Mouse (Mus musculus): ENCODE results near the gene Oscar. TPM values are rescaled to one million over a fixed set of nuclear protein-coding genes. Genes with fewer than 3 reads are reported as not detected.

Gene Oscar
- polyA plus RNA-seq (2012; rRNA removed), result 0.18 and 0.28 TPM in 2 replicates

DNA sequence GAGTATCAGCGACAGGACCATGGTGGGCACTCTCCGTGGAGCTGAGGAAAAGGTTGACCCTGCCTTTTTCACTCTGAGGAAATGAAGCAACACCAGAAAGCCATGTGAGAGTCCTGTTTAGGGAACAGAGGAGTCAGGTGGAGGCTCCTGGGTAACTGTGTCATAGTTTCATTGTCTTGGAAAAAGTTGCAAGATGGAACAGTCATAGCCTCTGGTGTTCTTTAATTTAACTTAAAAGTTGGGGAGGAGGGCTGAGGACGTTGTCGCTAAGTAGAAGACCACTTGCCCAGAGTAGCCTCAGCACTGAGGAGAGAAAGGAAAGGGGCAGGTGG, at the start of gene Oscar:
TSS of gene Oscar (minus strand) at position 101 of the 332 bp plus-strand sequence.
- WGBS, result 70% methylated on average over 4 of the region's 4 CpGs
- DNase-seq, result no peak
- TF ChIP-seq CTCF (IDR thresholded peaks at IDR 0.05; ENCODE audit: insufficient read depth, low read length) (no peak), POLR2A (IDR thresholded peaks at IDR 0.05; ENCODE audit: borderline replicate concordance, extremely low read depth, low read depth, low read length) (no peak)
- Histone ChIP-seq H3K4me1 (ENCODE audit: control insufficient read depth, insufficient read depth, low read length) (no peaks in the 10 kb centered on the region), H3K4me3 (replicated peaks; ENCODE audit: extremely low read depth, low read depth, low read length) (no peak within 1 kb of the TSS)

DNA sequence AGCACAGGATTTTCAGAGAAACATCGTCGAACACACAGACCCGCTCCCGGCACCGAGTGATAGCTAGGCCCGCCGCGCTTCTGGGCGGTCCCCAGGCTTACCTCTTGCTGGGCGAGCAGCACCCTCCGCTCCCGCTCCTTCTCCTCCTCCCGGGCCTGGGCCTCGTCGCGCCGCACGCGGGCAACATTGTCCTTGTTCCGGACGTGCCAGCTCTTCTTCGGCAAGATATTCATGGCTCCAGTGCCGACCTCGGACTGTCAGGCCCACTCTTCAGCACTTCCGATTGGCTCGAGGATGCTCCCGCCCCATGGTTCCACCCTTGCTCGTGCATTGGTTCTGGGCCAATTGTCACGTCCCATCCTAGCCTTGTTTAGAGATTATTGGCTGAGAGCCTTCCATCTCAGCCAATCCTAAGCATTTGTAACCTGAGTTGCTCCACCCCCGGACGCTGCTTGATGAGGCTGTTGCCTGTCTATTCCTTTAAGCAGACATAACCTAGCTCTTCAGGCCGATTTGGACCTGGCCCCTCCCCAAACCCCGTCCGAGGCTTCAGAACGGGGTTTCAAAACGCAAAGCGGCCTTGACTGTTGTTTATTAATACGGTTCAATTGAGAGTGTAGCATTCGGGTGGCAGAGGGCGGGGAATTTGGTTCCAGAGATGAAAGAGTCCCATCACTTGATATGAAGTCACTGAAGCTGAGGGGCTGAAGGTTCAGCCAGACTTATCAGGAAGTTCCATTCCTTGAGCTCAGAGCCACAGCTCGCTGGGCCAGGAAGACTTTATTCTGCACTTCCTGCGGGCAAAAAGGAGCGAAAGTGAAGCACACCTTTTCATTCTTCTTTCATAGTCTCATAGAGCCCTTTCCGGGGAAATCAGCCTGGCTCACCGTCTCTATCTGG, 49.5 kb upstream of the Oscar start, which contains the start of gene Leng1:
TSS of gene Leng1 (minus strand) at position 626 of the 900 bp plus-strand sequence.
- peaks cover 8% of the 10 kb centered on the region for H3K4me1 ChIP-seq (ENCODE audit: control insufficient read depth, insufficient read depth, low read length)
- TF ChIP-seq CTCF (IDR thresholded peaks at IDR 0.05; ENCODE audit: insufficient read depth, low read length) (no peak), POLR2A (IDR thresholded peaks at IDR 0.05; ENCODE audit: borderline replicate concordance, extremely low read depth, low read depth, low read length) (peak; percentile 97; the same call in 1 of the 2 replicates)
- 2% methylated on average over 45 of the region's 45 CpGs for WGBS
- DNase-seq, result peak; percentile 95
- peak within 1 kb of the TSS; percentile 89 for H3K4me3 ChIP-seq (replicated peaks; ENCODE audit: extremely low read depth, low read depth, low read length)

DNA sequence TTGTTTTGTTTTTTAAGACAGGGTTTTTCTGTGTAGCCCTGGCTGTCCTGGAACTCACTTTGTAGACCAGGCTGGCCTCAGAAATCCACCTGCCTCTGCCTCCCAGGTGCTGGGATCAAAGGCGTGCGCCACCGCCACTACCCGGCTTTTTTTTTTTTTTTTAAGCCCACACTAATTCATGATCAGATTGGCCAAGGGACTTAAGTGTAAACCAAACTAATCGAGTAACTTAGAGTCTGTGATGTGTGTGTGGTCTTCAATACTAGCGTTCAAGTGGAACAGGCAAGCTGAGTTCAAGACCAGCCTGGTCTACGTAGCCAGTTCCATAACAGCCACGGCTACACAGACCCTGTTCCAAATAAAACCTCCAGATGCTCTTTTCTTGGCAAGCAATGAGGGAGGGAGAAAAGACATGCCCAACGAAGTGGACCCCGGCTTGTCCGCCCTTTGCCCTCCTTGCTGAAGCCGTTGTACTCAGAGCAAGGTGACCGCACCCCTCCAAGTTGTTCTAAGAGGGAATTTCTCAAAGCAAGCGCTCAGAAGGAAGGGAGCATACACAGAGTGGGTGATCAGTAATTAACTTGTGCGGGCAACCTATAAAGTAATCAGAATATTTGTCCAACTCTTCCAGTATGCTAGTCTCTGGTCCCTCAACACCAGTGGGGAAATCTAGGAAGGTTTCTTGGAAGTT, 48.7 kb upstream of the Oscar start:
- TF ChIP-seq POLR2A (IDR thresholded peaks at IDR 0.05; ENCODE audit: borderline replicate concordance, extremely low read depth, low read depth, low read length) (no peak), CTCF (IDR thresholded peaks at IDR 0.05; ENCODE audit: insufficient read depth, low read length) (no peak)
- peaks cover 8% of the 10 kb centered on the region for H3K4me1 ChIP-seq (ENCODE audit: control insufficient read depth, insufficient read depth, low read length)
- H3K4me3 ChIP-seq (replicated peaks; ENCODE audit: extremely low read depth, low read depth, low read length), result peak overlapping the region; percentile 89
- WGBS, result 20% methylated on average over 15 of the region's 15 CpGs
- DNase-seq, result no peak

DNA sequence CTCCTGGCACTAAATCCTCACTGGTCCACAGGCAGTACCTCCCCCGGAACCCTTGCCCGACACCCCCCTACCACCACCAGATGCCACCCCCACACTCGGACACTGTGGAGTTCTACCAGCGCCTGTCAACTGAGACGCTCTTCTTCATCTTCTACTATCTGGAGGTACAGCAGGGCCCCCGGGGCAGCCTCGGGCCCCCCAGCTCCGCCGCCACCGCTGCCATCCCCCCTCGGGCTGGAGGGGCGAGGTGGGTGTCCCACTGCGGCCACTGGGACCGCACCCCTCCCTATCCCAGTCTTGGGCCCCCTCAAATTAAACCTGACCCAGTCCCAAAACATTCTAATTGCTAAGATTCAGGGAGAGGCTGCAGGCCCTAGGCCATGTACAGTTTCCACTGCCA, 42.6 kb upstream of the Oscar start:
- WGBS, result 88% methylated on average over 14 of the region's 14 CpGs
- TF ChIP-seq POLR2A (IDR thresholded peaks at IDR 0.05; ENCODE audit: borderline replicate concordance, extremely low read depth, low read depth, low read length) (no peak), CTCF (IDR thresholded peaks at IDR 0.05; ENCODE audit: insufficient read depth, low read length) (no peak)
- DNase-seq, result no peak

DNA sequence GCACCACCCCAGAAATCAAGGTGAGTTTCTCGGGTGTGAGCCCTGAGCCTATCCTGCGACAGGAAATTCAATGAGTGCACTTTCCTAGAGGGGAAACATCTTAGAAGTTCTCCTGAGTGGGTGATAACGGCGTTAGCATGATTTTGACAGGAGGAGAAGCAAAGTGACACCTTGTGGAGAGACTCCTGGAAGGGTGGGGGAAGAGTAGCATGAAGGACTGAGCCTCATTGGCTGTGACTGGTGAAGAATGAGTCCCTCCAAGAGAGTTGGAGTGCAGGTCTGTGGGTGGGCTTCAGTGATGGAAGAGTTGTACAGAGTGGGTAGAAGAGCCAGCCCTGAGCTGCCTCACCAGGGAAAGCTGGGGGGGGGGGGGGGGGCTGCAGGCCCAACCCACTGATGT, 41.0 kb upstream of the Oscar start:
- Histone ChIP-seq H3K4me1 (ENCODE audit: control insufficient read depth, insufficient read depth, low read length) (no peaks in the 10 kb centered on the region), H3K4me3 (replicated peaks; ENCODE audit: extremely low read depth, low read depth, low read length) (no peak overlapping the region)
- 73% methylated on average over 4 of the region's 4 CpGs for whole genome bisulfite sequencing
- TF ChIP-seq CTCF (IDR thresholded peaks at IDR 0.05; ENCODE audit: insufficient read depth, low read length) (no peak), POLR2A (IDR thresholded peaks at IDR 0.05; ENCODE audit: borderline replicate concordance, extremely low read depth, low read depth, low read length) (no peak)
- no peak for DNase-seq

More for the DNA sequence above, 42.6 kb upstream of the Oscar start:
- H3K4me1 ChIP-seq (ENCODE audit: control insufficient read depth, insufficient read depth, low read length), result no peaks in the 10 kb centered on the region
- no peak overlapping the region for H3K4me3 ChIP-seq (replicated peaks; ENCODE audit: extremely low read depth, low read depth, low read length)

DNA sequence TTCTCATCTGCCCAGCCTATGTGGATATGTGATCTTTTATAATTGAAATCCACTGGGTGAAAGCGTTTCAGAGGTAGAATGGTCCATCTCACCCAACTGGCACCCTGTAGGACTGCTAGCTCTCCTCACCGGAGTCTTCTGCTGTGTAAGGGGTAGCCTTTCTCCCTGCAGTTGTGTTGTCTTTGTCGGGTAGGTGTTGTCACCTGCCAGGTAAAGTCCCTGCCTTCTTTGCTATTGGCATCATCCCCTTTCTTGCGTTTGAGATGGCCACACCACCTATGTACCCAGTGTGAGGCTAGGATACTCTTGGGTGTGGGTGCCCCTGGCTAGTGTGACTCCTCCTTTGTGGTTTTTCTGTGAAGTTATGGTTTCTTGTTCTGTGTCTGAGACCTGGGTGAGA, 30.7 kb upstream of the Oscar start:
- H3K4me1 ChIP-seq (ENCODE audit: control insufficient read depth, insufficient read depth, low read length), result peaks cover 15% of the 10 kb centered on the region; the same call in 1 of the 2 replicates
- TF ChIP-seq CTCF (IDR thresholded peaks at IDR 0.05; ENCODE audit: insufficient read depth, low read length), result no peak
- no peak for TF ChIP-seq POLR2A (IDR thresholded peaks at IDR 0.05; ENCODE audit: borderline replicate concordance, extremely low read depth, low read depth, low read length)
- 50% methylated on average over 4 of the region's 4 CpGs for WGBS
- DNase-seq, result no peak
- H3K4me3 ChIP-seq (replicated peaks; ENCODE audit: extremely low read depth, low read depth, low read length), result no peak overlapping the region

DNA sequence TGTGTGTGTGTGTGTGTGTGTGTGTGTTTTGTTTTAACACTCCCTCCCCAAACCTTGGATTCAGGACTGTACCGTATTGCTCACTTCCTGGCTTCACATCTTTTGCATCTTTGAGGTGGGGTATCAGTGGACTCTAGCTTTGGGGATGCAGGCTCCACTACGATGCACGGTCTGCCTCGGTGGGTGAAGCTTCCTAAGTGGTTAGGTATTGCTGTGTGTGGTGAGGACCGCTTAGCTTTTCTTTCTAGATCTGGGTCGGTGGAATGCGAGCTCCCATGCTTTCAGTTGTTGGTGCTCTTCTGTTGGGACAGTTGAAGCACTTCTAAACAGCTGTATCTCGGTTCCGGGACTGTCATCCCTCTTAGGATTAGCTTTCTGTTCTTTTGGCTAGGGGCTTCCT, 30.2 kb upstream of the Oscar start:
- Histone ChIP-seq H3K4me1 (ENCODE audit: control insufficient read depth, insufficient read depth, low read length) (peaks cover 15% of the 10 kb centered on the region; the same call in 1 of the 2 replicates), H3K4me3 (replicated peaks; ENCODE audit: extremely low read depth, low read depth, low read length) (peak overlapping the region; percentile 82)
- 3% methylated on average over 9 of the region's 9 CpGs for WGBS
- no peak for DNase-seq
- TF ChIP-seq POLR2A (IDR thresholded peaks at IDR 0.05; ENCODE audit: borderline replicate concordance, extremely low read depth, low read depth, low read length), result no peak
- TF ChIP-seq CTCF (IDR thresholded peaks at IDR 0.05; ENCODE audit: insufficient read depth, low read length), result no peak

DNA sequence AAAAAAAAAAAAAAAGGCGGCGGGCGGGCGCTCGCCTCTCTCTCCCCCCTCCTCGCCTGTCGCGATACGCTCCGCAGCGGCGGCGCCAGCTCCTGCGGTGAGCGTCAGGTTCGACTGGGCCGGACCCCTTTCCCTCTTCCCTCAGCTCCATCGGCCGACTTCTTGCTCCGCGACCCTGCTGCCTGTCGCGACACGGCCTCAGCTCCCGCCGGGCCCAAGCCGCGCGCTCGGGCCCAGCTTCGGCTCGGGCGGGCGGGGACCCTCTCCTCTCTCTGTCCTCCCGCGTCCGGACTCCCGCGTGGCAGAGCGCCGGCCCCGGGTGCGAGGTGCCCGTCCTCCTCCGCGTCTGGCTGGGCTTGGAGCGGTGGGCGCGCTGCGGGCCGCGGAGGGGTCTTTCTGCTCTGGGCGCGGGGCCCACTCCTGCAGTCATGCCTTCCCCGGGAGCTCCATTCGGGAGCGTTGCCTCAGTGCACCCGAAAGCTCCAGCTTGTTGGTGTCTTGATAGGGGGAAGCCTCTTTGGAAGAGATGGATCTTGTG, 29.6 kb upstream of the Oscar start:
- Histone ChIP-seq H3K4me1 (ENCODE audit: control insufficient read depth, insufficient read depth, low read length) (peaks cover 15% of the 10 kb centered on the region; the same call in 1 of the 2 replicates), H3K4me3 (replicated peaks; ENCODE audit: extremely low read depth, low read depth, low read length) (peak overlapping the region; percentile 82)
- no peak for TF ChIP-seq POLR2A (IDR thresholded peaks at IDR 0.05; ENCODE audit: borderline replicate concordance, extremely low read depth, low read depth, low read length)
- TF ChIP-seq CTCF (IDR thresholded peaks at IDR 0.05; ENCODE audit: insufficient read depth, low read length), result no peak
- WGBS, result under 1% methylated on average over 52 of the region's 58 CpGs
- peak; percentile 39 for DNase-seq
